Mouse (Mus musculus) megakaryocyte, embryonic 14.5 days (primary cell): ENCODE results near the gene Msantd2.

Source experiments
- FLI1 ChIP-seq: IDR thresholded peaks from 2 replicates; pipeline ENCODE4 v1.6.1; 2012; ENCODE audit warnings: low read length, inconsistent platforms, mixed read lengths
- GATA1 ChIP-seq: IDR thresholded peaks from 3 replicates; pipeline ENCODE4 v1.6.1; 2012; ENCODE audit warnings: mixed read lengths, low read length, inconsistent platforms, borderline replicate concordance

DNA sequence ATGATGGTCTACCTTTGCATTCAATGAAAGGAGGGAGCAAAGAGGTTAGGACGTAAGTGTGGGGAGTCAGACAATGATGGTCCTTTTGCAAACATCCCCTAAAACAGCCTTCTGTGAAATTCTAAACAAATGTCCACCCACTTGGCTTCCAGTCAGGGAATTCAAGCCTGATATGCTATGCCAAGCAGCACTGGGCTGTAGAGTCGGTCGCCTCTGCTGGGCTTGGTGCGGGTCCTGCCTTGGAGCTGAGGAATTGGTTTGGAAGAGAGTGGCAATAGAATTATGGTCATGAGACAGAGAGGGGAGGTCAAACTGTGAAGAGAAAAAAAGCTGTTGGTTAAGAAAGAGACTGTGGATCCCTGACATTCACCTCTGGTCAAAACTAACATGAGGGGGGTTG lies 35.8 kb upstream of the Msantd2 start:
- TF ChIP-seq FLI1 (no peak), GATA1 (no peak)
